Mouse (Mus musculus) kidney, embryonic 14.5 days (tissue): ENCODE results near the gene Nsd1. TPM values are rescaled to one million over a fixed set of nuclear protein-coding genes. Genes with fewer than 3 reads are reported as not detected.

Experiments
- ATAC-seq: fragments of 200-750 bp; cut with Nextera tagmentation; 2 replicates; pipeline ENCODE4 v1.8.0; 2017; ENCODE audit warnings: moderate number of reproducible peaks, mild to moderate bottlenecking, moderate TSS enrichment, moderate library complexity; ENCODE audit not compliant: low FRiP score, low TSS enrichment
- H3K27ac ChIP-seq: fragments of 300-500 bp; sonication (generic); 2 replicates; pipeline ENCODE4 v1.5.1; 2014; ENCODE audit warnings: low read depth, mild to moderate bottlenecking, low read length, moderate library complexity, mixed read lengths
- H3K27me3 ChIP-seq: fragments of 300-500 bp; sonication (generic); 2 replicates; pipeline ENCODE4 v1.6.1; 2014; ENCODE audit warnings: mild to moderate bottlenecking, low read length; ENCODE audit not compliant: control insufficient read depth, insufficient read depth
- H3K36me3 ChIP-seq: fragments of 300-500 bp; sonication (generic); 2 replicates; pipeline ENCODE4 v1.6.1; 2014; ENCODE audit warnings: low read length, mixed read lengths; ENCODE audit not compliant: control insufficient read depth, insufficient read depth
- H3K4me1 ChIP-seq: fragments of 300-500 bp; sonication (generic); 2 replicates; pipeline ENCODE4 v1.6.1; 2014; ENCODE audit warnings: low read length, mixed read lengths; ENCODE audit not compliant: control insufficient read depth, insufficient read depth
- H3K4me2 ChIP-seq: fragments of 300-500 bp; sonication (generic); replicated peaks from 2 replicates; pipeline ENCODE4 v1.6.1; 2014; ENCODE audit warnings: low read depth, mild to moderate bottlenecking, low read length
- H3K4me3 ChIP-seq: fragments of 300-500 bp; sonication (generic); 2 replicates; pipeline ENCODE4 v1.5.1; 2014; ENCODE audit warnings: mild to moderate bottlenecking, low read length
- H3K9ac ChIP-seq: fragments of 300-500 bp; sonication (generic); 2 replicates; pipeline ENCODE4 v1.6.1; 2014; ENCODE audit warnings: low read depth, mild to moderate bottlenecking, low read length, moderate library complexity
- H3K9me3 ChIP-seq: fragments of 300-500 bp; sonication (generic); 2 replicates; pipeline ENCODE4 v1.6.1; 2016; ENCODE audit warnings: low read length; ENCODE audit not compliant: control insufficient read depth
- WGBS: fragments of 180-500 bp; shearing (Covaris S2); extraction: QIAGEN DNeasy Blood & Tissue Kit; methylation state at CpG from one replicate; pipeline ENCODE4 v1.1.7; 2014; 5-methylcytosine and 5-hydroxymethylcytosine counted together
- polyA plus RNA-seq: library from polyadenylated mRNA; unstranded; fragments of >200 nt; fragmentation: Nextera tagmentation; extraction: Ambion mirVana; gene quantifications from 2 replicates; pipeline ENCODE4 v1.2.1, GENCODE M21; 2014

Gene Nsd1
- polyA plus RNA-seq, 1 experiment from 2014 or later: 93.6 TPM

GRCm38 (mm10) chr13:55362453-55363060, 153.0 kb downstream of the Nsd1 start, which contains the start of gene Lman2:
Gene Lman2 (minus strand): TSS chr13:55362783.
- under 1% methylated on average over 35 of the region's 35 CpGs for WGBS
- Histone ChIP-seq H3K27ac (peak within 1 kb of the TSS; percentile 77), H3K36me3 (peaks cover 31% of the 10 kb centered on the region), H3K4me1 (peaks cover 12% of the 10 kb centered on the region), H3K9ac (peak within 1 kb of the TSS; percentile 71), H3K27me3 (no peaks in the 10 kb centered on the region), H3K4me3 (peak within 1 kb of the TSS; percentile 72), H3K4me2 (peak within 1 kb of the TSS; percentile 85), H3K9me3 (no peaks in the 10 kb centered on the region)
- ATAC-seq: peak; percentile 99

Other genes starting within 250 kb of the Nsd1 start
- 0.53 and 0.83 TPM in 2 replicates for gene Hk3, start 188.4 kb upstream of the Nsd1 start, polyA plus RNA-seq
- 28.1 and 29.6 TPM in 2 replicates for gene Uimc1, start 109.5 kb upstream of the Nsd1 start, polyA plus RNA-seq
- 13.8 and 25.4 TPM in 2 replicates for gene Zfp346, start 104.5 kb upstream of the Nsd1 start, polyA plus RNA-seq
- gene Gm17617, start 76.2 kb upstream of the Nsd1 start, polyA plus RNA-seq: not detected in 2 replicates
- gene Fgfr4, start 57.1 kb upstream of the Nsd1 start, polyA plus RNA-seq: 9.9 and 14.9 TPM in 2 replicates
- gene Prelid1, start 110.7 kb downstream of the Nsd1 start, polyA plus RNA-seq: 482 and 508 TPM in 2 replicates
- gene Rab24, start 112.2 kb downstream of the Nsd1 start, polyA plus RNA-seq: 80.1 and 92.5 TPM in 2 replicates
- gene Mxd3, start 120.0 kb downstream of the Nsd1 start, polyA plus RNA-seq: 25.7 and 31.2 TPM in 2 replicates
- 75.0 and 108 TPM in 2 replicates for gene Lman2, start 153.0 kb downstream of the Nsd1 start, polyA plus RNA-seq
- 0.86 and 0.92 TPM in 2 replicates for gene Rgs14, start 159.9 kb downstream of the Nsd1 start, polyA plus RNA-seq
- 15.5 and 39.4 TPM in 2 replicates for gene Slc34a1, start 188.4 kb downstream of the Nsd1 start, polyA plus RNA-seq
- gene Pfn3, start 205.4 kb downstream of the Nsd1 start, polyA plus RNA-seq: not detected in 2 replicates
- gene F12, start 217.0 kb downstream of the Nsd1 start, polyA plus RNA-seq: not detected in 2 replicates
- gene Grk6, start 235.3 kb downstream of the Nsd1 start, polyA plus RNA-seq: 38.9 and 59.3 TPM in 2 replicates